Mouse (Mus musculus) intestine, postnatal 0 days (tissue): ENCODE results near the gene Vmn2r66. TPM values are rescaled to one million over a fixed set of nuclear protein-coding genes. Genes with fewer than 3 reads are reported as not detected.

Experiments used
- ATAC-seq: fragments of 200-750 bp; cut with Nextera tagmentation; 2 replicates; pipeline ENCODE4 v1.8.0; 2017; ENCODE audit warnings: mild to moderate bottlenecking, moderate TSS enrichment, moderate library complexity
- H3K27ac ChIP-seq: fragments of 300-500 bp; sonication (generic); 2 replicates; pipeline ENCODE4 v1.5.1; 2014; ENCODE audit warnings: mild to moderate bottlenecking, low read depth, low read length, moderate library complexity
- H3K27me3 ChIP-seq: fragments of 300-500 bp; sonication (generic); replicated peaks from 2 replicates; pipeline ENCODE4 v1.6.1; 2014; ENCODE audit warnings: low read length, mixed read lengths; ENCODE audit not compliant: control insufficient read depth, insufficient read depth
- H3K36me3 ChIP-seq: fragments of 300-500 bp; sonication (generic); 2 replicates; pipeline ENCODE4 v1.6.1; 2014; ENCODE audit warnings: mild to moderate bottlenecking, moderate library complexity; ENCODE audit not compliant: control insufficient read depth, insufficient read depth
- H3K4me1 ChIP-seq: fragments of 300-500 bp; sonication (generic); replicated peaks from 2 replicates; pipeline ENCODE4 v1.6.1; 2014; ENCODE audit warnings: antibody characterized with exemption, low read length, mixed read lengths; ENCODE audit not compliant: control insufficient read depth, insufficient read depth
- H3K4me2 ChIP-seq: fragments of 300-500 bp; sonication (generic); replicated peaks from 2 replicates; pipeline ENCODE4 v1.6.1; 2014; ENCODE audit warnings: low read depth, mild to moderate bottlenecking, moderate library complexity
- H3K4me3 ChIP-seq: fragments of 300-500 bp; sonication (generic); 2 replicates; pipeline ENCODE4 v1.5.1; 2014; ENCODE audit warnings: low read depth, low read length
- H3K9ac ChIP-seq: fragments of 300-500 bp; sonication (generic); 2 replicates; pipeline ENCODE4 v1.6.1; 2014; ENCODE audit warnings: mild to moderate bottlenecking, low read depth, low read length
- H3K9me3 ChIP-seq: fragments of 300-500 bp; sonication (generic); 2 replicates; pipeline ENCODE4 v1.6.1; 2016; ENCODE audit warnings: mixed run types; ENCODE audit not compliant: control insufficient read depth
- CTCF ChIP-seq: sonication (generic); IDR thresholded peaks from 2 replicates; pipeline ENCODE4 v1.5.1; 2016; ENCODE audit warnings: low read depth, mild to moderate bottlenecking, control low read depth, antibody characterized with exemption, moderate library complexity
- WGBS: fragments of 180-500 bp; shearing (Covaris S2); extraction: QIAGEN DNeasy Blood & Tissue Kit; methylation state at CpG from one replicate; pipeline ENCODE4 v1.1.7; 2014; 5-methylcytosine and 5-hydroxymethylcytosine counted together
- polyA plus RNA-seq: library from polyadenylated mRNA; unstranded; fragments of >200 nt; fragmentation: Nextera tagmentation; extraction: Ambion mirVana; gene quantifications from 2 replicates; pipeline ENCODE4 v1.2.1, GENCODE M21; 2015

Gene Vmn2r66
- not detected in 2 replicates for polyA plus RNA-seq

- no peak for ATAC-seq
- Histone ChIP-seq H3K36me3 (no peaks in the 10 kb centered on the region), H3K9me3 (no peaks in the 10 kb centered on the region), H3K4me3 (no peak within 1 kb of the TSS), H3K4me2 (no peak within 1 kb of the TSS), H3K27ac (no peak within 1 kb of the TSS), H3K27me3 (no peaks in the 10 kb centered on the region), H3K9ac (no peak within 1 kb of the TSS), H3K4me1 (no peaks in the 10 kb centered on the region)
- 80% methylated on average over 1 of the region's 1 CpGs for WGBS
- no peak for TF ChIP-seq CTCF
These were observed at the start of gene Vmn2r66 for GRCm38 (mm10) chr7:85012168-85012567. Vmn2r66 (minus strand) TSS chr7:85012268.

- 68% methylated on average over 2 of the region's 2 CpGs for WGBS
- no peaks in the 10 kb centered on the region for H3K36me3 ChIP-seq
- H3K4me3 ChIP-seq = no peak overlapping the region
- no peaks in the 10 kb centered on the region for H3K4me1 ChIP-seq
- ATAC-seq = no peak
- H3K4me2 ChIP-seq = no peak overlapping the region
- no peak for TF ChIP-seq CTCF
- H3K27me3 ChIP-seq = no peaks in the 10 kb centered on the region
- no peak overlapping the region for H3K27ac ChIP-seq
- H3K9ac ChIP-seq = no peak overlapping the region
- no peaks in the 10 kb centered on the region for H3K9me3 ChIP-seq
These were observed 15.4 kb downstream of the Vmn2r66 start for GRCm38 (mm10) chr7:84996694-84997093.

- H3K27ac ChIP-seq = no peak within 1 kb of the TSS
- H3K9me3 ChIP-seq = no peaks in the 10 kb centered on the region
- H3K27me3 ChIP-seq = no peaks in the 10 kb centered on the region
- no peak within 1 kb of the TSS for H3K4me3 ChIP-seq
- H3K36me3 ChIP-seq = no peaks in the 10 kb centered on the region
- no peak for TF ChIP-seq CTCF
- H3K4me1 ChIP-seq = no peaks in the 10 kb centered on the region
- 44% methylated on average over 1 of the region's 1 CpGs for WGBS
- H3K9ac ChIP-seq = no peak within 1 kb of the TSS
- ATAC-seq = no peak
- H3K4me2 ChIP-seq = no peak within 1 kb of the TSS
These were observed 48.1 kb downstream of the Vmn2r66 start, which contains the start of gene Vmn2r65 for GRCm38 (mm10) chr7:84964015-84964414. Vmn2r65 (minus strand) TSS chr7:84964115.

Other genes starting within 250 kb of the Vmn2r66 start
- not detected in 2 replicates for gene Olfr291, start 158.7 kb downstream of the Vmn2r66 start, polyA plus RNA-seq
- gene Vmn2r65, start 48.2 kb downstream of the Vmn2r66 start, polyA plus RNA-seq = not detected in 2 replicates
- gene Vmn2r67, start 143.7 kb upstream of the Vmn2r66 start, polyA plus RNA-seq = not detected in 2 replicates
- gene Vmn2r68, start 225.5 kb upstream of the Vmn2r66 start, polyA plus RNA-seq = not detected in 2 replicates